Mouse (Mus musculus): ENCODE measurements around the gene Ppp3r2. TPM values are rescaled to one million over a fixed set of nuclear protein-coding genes. Genes with fewer than 3 reads are reported as not detected.
A peak's percentile ranks its signal among the peaks of the same experiment; 100 is the strongest.

The Ppp3r2 gene
- not detected in 2 replicates for total RNA-seq (2017)

- ATAC-seq (ENCODE audit: extremely low read depth, insufficient number of reproducible peaks, low FRiP score, poor library complexity, severe bottlenecking): no peak
These were observed at the start of gene Ppp3r2 for GRCm38 (mm10) chr4:49681812-49682211. Gene Ppp3r2, minus strand, starts transcription at chr4:49682024.

GRCm38 (mm10) chr4:49729326-49729725, 47.5 kb upstream of the Ppp3r2 start:
- no peak for ATAC-seq (ENCODE audit: extremely low read depth, insufficient number of reproducible peaks, low FRiP score, poor library complexity, severe bottlenecking)

- no peak for ATAC-seq (ENCODE audit: extremely low read depth, insufficient number of reproducible peaks, low FRiP score, poor library complexity, severe bottlenecking)
These were observed 42.1 kb upstream of the Ppp3r2 start for GRCm38 (mm10) chr4:49723908-49724307.

- no peak for ATAC-seq (ENCODE audit: extremely low read depth, insufficient number of reproducible peaks, low FRiP score, poor library complexity, severe bottlenecking)
These were observed 9.8 kb upstream of the Ppp3r2 start for GRCm38 (mm10) chr4:49691405-49692194.

GRCm38 (mm10) chr4:49688594-49689288, 6.9 kb upstream of the Ppp3r2 start:
- ATAC-seq (ENCODE audit: extremely low read depth, insufficient number of reproducible peaks, low FRiP score, poor library complexity, severe bottlenecking): 0 out of 2 replicates have a peak, but pooled peaks have one; percentile 19

GRCm38 (mm10) chr4:49680171-49680875, 1.5 kb downstream of the Ppp3r2 start:
- no peak for ATAC-seq (ENCODE audit: extremely low read depth, insufficient number of reproducible peaks, low FRiP score, poor library complexity, severe bottlenecking)

GRCm38 (mm10) chr4:49676790-49677189, 5.0 kb downstream of the Ppp3r2 start:
- ATAC-seq (ENCODE audit: extremely low read depth, insufficient number of reproducible peaks, low FRiP score, poor library complexity, severe bottlenecking): no peak

GRCm38 (mm10) chr4:49676071-49676470, 5.8 kb downstream of the Ppp3r2 start:
- ATAC-seq (ENCODE audit: extremely low read depth, insufficient number of reproducible peaks, low FRiP score, poor library complexity, severe bottlenecking): no peak

- no peak for ATAC-seq (ENCODE audit: extremely low read depth, insufficient number of reproducible peaks, low FRiP score, poor library complexity, severe bottlenecking)
These were observed 17.0 kb downstream of the Ppp3r2 start for GRCm38 (mm10) chr4:49664850-49665249.

- ATAC-seq (ENCODE audit: extremely low read depth, insufficient number of reproducible peaks, low FRiP score, poor library complexity, severe bottlenecking): no peak
These were observed 19.6 kb downstream of the Ppp3r2 start for GRCm38 (mm10) chr4:49662231-49662630.

- ATAC-seq (ENCODE audit: extremely low read depth, insufficient number of reproducible peaks, low FRiP score, poor library complexity, severe bottlenecking): no peak
These were observed 20.2 kb downstream of the Ppp3r2 start for GRCm38 (mm10) chr4:49661664-49662063.

GRCm38 (mm10) chr4:49659421-49659820, 22.4 kb downstream of the Ppp3r2 start:
- no peak for ATAC-seq (ENCODE audit: extremely low read depth, insufficient number of reproducible peaks, low FRiP score, poor library complexity, severe bottlenecking)

GRCm38 (mm10) chr4:49639913-49640312, 41.9 kb downstream of the Ppp3r2 start:
- no peak for ATAC-seq (ENCODE audit: extremely low read depth, insufficient number of reproducible peaks, low FRiP score, poor library complexity, severe bottlenecking)

- no peak for ATAC-seq (ENCODE audit: extremely low read depth, insufficient number of reproducible peaks, low FRiP score, poor library complexity, severe bottlenecking)
These were observed 44.0 kb downstream of the Ppp3r2 start for GRCm38 (mm10) chr4:49637821-49638220.

GRCm38 (mm10) chr4:49632139-49632481, 49.7 kb downstream of the Ppp3r2 start:
- ATAC-seq (ENCODE audit: extremely low read depth, insufficient number of reproducible peaks, low FRiP score, poor library complexity, severe bottlenecking): no peak

- ATAC-seq (ENCODE audit: extremely low read depth, insufficient number of reproducible peaks, low FRiP score, poor library complexity, severe bottlenecking): peak; percentile 93
These were observed 50.3 kb downstream of the Ppp3r2 start, which contains the start of gene Rnf20 for GRCm38 (mm10) chr4:49631319-49632138. Gene Rnf20, plus strand, starts transcription at chr4:49632006.

- ATAC-seq (ENCODE audit: extremely low read depth, insufficient number of reproducible peaks, low FRiP score, poor library complexity, severe bottlenecking): no peak
These were observed 52.9 kb downstream of the Ppp3r2 start for GRCm38 (mm10) chr4:49628941-49629340.
